Mouse (Mus musculus): ENCODE measurements around the gene Ttll12.

Ttll12 gene

DNA sequence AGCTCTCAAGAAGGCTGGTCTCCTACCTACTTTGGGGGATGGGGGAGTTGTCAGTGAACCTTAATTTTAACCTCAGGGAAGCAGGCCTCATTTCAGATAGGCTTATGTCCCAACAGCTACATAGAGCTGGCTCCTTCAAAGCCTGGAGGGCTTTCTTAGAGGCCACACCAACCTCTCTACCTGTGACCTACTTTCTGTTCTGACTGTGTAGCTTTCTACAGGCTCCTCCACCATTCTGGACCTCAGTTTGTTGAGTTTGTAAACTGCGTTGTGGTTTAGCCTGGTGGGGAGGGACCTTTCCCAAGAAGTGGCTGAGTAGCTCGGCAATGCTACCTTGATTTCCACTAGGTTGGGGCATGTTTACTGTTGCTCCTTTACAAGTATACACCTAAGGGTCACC is 67.2 kb downstream of the Ttll12 start:
- no peak for DNase-seq (ENCODE audit: inconsistent ontology term)

DNA sequence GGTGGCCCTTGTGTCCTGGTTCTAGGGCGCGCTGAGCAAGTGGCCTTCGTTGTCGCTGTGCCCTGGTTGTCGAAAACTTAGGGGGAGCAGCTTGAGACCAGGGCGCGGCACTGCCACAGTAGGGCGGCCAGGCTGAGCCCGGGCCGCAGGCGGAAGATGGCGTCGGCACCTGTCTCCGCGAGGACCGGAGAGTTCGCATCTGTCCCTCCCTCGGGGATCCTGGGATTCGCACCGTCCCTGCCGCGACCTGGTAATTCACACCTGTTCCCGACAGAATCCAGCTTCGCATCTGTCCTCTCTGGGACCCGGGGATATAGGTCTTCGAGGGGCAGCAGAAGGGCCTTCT is 67.9 kb downstream of the Ttll12 start:
- DNase-seq (ENCODE audit: inconsistent ontology term): no peak

DNA sequence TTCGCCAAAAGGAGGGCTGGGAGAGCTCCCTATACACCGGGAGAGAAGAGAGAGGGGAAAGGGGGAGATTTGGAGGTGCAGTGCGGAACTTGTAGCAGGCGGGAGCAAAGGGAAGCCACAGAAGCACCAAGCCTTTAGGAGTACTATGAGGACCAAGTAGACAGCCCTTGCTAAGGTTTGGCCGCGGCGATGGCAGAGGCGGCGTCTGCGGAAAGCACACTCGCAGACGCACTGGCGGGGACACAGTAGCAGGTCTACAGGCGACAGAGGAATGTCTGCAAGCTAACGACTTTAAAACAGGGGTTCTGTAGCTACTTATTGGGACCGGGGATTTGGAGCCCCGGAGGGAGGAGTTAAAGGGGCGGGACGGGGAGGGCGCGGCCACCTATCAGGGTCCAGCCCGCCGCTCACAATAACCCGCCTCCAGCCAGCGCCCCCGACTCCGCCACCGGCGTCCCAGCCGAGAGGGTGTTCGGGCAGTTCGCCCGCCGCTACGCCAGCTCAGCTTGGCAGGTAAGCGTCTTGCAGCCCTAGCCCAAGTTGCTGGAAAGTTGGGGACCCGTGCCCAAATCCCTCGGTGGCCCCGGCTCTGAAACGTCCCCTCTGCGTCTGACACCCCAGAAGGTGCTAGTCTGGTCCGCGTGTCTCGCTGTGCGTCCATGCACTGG is 68.4 kb downstream of the Ttll12 start, which contains the start of gene Bik:
Bik (plus strand) TSS at position 439 of the 668 bp plus-strand sequence.
- peak; percentile 77 for DNase-seq (ENCODE audit: inconsistent ontology term)
